Mouse (Mus musculus): ENCODE results near the gene Gm10401. TPM values are rescaled to one million over a fixed set of nuclear protein-coding genes. Genes with fewer than 3 reads are reported as not detected.
A peak's percentile ranks its signal among the peaks of the same experiment; 100 is the strongest.
"Not testable (repeated sequence)": the region's sequence is repeated elsewhere in the genome, so short reads cannot be mapped to it uniquely, and the experiment has no call there.

The Gm10401 gene
- polyA plus RNA-seq, 1 experiment from 2014 or later = 36.3 TPM

DNA sequence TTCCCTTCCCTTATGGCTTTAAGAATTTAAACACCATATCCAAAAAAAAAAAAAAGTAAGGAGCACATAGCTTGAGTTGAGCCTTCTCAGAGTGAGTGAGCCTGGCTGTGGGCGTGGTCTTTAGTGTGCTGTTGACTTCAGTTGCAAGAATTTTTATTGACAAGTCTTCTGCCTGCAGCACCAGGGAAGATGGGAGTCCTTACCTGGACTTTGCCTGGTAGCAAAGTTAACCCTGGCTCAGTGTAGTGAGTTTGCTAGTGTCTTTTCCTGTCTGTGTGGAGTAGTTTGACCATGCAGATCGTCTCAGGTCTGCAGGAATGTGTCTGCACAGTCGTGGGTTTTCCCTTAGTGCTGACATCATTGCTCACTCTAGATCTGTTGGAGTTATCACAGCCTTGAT lies 7.1 kb downstream of the Gm10401 start:
- WGBS = 75% methylated on average over 3 of the region's 3 CpGs
- H3K4me2 ChIP-seq = no peak overlapping the region
- H3K9ac ChIP-seq (replicated peaks) = no peak overlapping the region
- H3K4me3 ChIP-seq (replicated peaks) = no peak overlapping the region
- no peak for ATAC-seq (ENCODE audit: insufficient number of reproducible peaks, insufficient read depth, low FRiP score, low TSS enrichment, low read depth)
- no peaks in the 10 kb centered on the region for H3K4me1 ChIP-seq (replicated peaks)
- H3K27me3 ChIP-seq = no peaks in the 10 kb centered on the region
- peaks cover 97% of the 10 kb centered on the region for H3K36me3 ChIP-seq
- H3K9me3 ChIP-seq = no peaks in the 10 kb centered on the region
- no peak overlapping the region for H3K27ac ChIP-seq

GRCm38 (mm10) chr5:115089592-115090268 lies 8.4 kb downstream of the Gm10401 start:
- no peaks in the 10 kb centered on the region for H3K27me3 ChIP-seq
- H3K27ac ChIP-seq = no peak overlapping the region
- H3K4me2 ChIP-seq = no peak overlapping the region
- H3K36me3 ChIP-seq = peaks cover 96% of the 10 kb centered on the region
- no peaks in the 10 kb centered on the region for H3K9me3 ChIP-seq
- no peak overlapping the region for H3K9ac ChIP-seq (replicated peaks)
- no peak for ATAC-seq (ENCODE audit: insufficient number of reproducible peaks, insufficient read depth, low FRiP score, low TSS enrichment, low read depth)
- 88% methylated on average over 5 of the region's 5 CpGs for WGBS
- H3K4me1 ChIP-seq (replicated peaks) = no peaks in the 10 kb centered on the region
- no peak overlapping the region for H3K4me3 ChIP-seq (replicated peaks)

DNA sequence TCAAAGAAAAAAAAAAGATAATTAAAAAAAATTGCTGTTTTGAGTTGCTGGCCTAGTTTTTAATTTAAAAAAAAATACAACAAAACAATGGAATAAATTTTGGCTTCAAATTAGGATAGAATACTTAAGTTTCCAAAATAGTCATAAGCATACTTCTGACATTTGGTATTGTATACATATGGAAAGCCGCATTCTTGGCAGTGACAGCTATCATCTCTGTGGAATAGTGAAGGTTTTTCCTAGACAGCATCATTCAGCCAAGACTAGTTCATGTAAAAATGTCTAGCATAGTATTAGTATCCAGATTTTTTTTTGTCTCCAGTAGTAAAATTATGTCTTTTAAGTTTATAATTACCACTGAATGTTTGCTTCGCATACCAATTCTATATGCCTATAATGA lies 12.4 kb downstream of the Gm10401 start:
- no peak overlapping the region for H3K4me2 ChIP-seq
- no peak for ATAC-seq (ENCODE audit: insufficient number of reproducible peaks, insufficient read depth, low FRiP score, low TSS enrichment, low read depth)
- no peak overlapping the region for H3K4me3 ChIP-seq (replicated peaks)
- H3K36me3 ChIP-seq = peaks cover 94% of the 10 kb centered on the region
- no peaks in the 10 kb centered on the region for H3K27me3 ChIP-seq
- H3K9ac ChIP-seq (replicated peaks) = no peak overlapping the region
- WGBS = over 99% methylated on average over 2 of the region's 2 CpGs
- H3K9me3 ChIP-seq = no peaks in the 10 kb centered on the region
- H3K4me1 ChIP-seq (replicated peaks) = no peaks in the 10 kb centered on the region
- H3K27ac ChIP-seq = no peak overlapping the region

- Histone ChIP-seq H3K4me3 (replicated peaks) (no peak overlapping the region), H3K27me3 (no peaks in the 10 kb centered on the region), H3K9ac (replicated peaks) (no peak overlapping the region), H3K9me3 (no peaks in the 10 kb centered on the region), H3K4me1 (replicated peaks) (no peaks in the 10 kb centered on the region), H3K36me3 (peaks cover 72% of the 10 kb centered on the region), H3K27ac (no peak overlapping the region), H3K4me2 (no peak overlapping the region)
- 89% methylated on average over 6 of the region's 6 CpGs for WGBS
- no peak for ATAC-seq (ENCODE audit: insufficient number of reproducible peaks, insufficient read depth, low FRiP score, low TSS enrichment, low read depth)
These were observed 14.6 kb downstream of the Gm10401 start for GRCm38 (mm10) chr5:115083492-115083891.

DNA sequence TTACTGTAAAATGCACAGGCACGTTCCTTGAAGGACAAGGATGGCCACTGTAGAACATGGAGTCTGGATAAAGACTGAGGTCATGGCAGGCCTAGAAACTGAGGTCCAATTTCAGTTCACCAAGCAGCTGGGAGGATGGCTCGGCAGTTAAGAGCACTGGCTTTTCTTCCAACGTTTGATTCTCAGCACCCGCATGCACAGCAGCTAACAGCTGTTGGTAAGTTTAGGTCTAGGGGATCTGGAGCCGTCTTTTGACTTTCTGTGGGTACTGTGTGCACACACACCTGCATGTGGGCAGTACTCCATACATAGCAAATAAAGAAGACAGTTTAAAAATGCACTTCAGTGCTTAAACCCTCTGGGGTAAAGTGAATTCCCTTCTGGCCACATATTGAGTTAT lies 16.5 kb downstream of the Gm10401 start:
- peaks cover 69% of the 10 kb centered on the region for H3K36me3 ChIP-seq
- H3K4me2 ChIP-seq = no peak overlapping the region
- H3K27me3 ChIP-seq = no peaks in the 10 kb centered on the region
- H3K4me1 ChIP-seq (replicated peaks) = no peaks in the 10 kb centered on the region
- no peak overlapping the region for H3K4me3 ChIP-seq (replicated peaks)
- WGBS = 81% methylated on average over 5 of the region's 5 CpGs
- no peak overlapping the region for H3K27ac ChIP-seq
- H3K9me3 ChIP-seq = no peaks in the 10 kb centered on the region
- ATAC-seq (ENCODE audit: insufficient number of reproducible peaks, insufficient read depth, low FRiP score, low TSS enrichment, low read depth) = no peak
- no peak overlapping the region for H3K9ac ChIP-seq (replicated peaks)

DNA sequence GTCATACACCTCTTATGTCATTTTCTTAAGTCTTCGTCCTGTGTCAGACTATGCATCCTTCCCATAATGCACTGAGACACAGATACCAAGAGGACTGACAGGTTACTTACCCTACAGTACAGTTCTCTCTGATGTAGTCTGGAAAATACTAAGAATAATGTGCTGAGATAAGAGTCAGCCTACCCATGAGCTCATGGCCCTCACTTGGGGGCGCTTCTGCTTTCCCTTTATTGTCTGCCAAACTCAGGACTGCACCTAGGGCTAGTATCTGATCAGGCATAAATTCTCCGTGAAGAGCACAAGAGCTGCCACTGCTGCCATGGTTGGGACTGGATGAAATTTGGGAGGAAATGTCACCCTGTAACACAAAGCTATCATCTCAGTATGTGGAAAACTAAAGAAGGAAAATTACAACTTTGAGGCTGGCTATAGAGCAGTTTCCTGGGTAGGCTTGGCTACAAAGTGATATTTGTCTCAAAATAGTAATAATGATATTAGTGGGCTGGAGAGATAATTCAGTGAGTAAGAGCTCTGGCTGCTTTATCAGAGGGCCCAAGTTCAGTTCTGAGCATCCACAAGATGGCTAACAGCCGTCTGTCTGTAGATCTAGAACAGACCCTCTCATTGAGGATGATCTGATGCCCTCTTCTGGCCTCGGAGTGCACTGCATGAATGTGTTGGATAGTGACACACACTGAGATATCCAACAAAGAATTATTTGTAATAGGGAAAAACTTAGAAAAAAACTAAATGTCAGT lies 21.8 kb downstream of the Gm10401 start:
- Histone ChIP-seq H3K4me3 (replicated peaks) (no peak overlapping the region), H3K36me3 (peaks cover 40% of the 10 kb centered on the region), H3K9me3 (no peaks in the 10 kb centered on the region), H3K9ac (replicated peaks) (no peak overlapping the region), H3K27ac (no peak overlapping the region), H3K4me2 (no peak overlapping the region), H3K27me3 (no peaks in the 10 kb centered on the region), H3K4me1 (replicated peaks) (peaks cover 13% of the 10 kb centered on the region; the same call in 1 of the 2 replicates)
- no peak for ATAC-seq (ENCODE audit: insufficient number of reproducible peaks, insufficient read depth, low FRiP score, low TSS enrichment, low read depth)
- WGBS = 61% methylated on average over 5 of the region's 5 CpGs

DNA sequence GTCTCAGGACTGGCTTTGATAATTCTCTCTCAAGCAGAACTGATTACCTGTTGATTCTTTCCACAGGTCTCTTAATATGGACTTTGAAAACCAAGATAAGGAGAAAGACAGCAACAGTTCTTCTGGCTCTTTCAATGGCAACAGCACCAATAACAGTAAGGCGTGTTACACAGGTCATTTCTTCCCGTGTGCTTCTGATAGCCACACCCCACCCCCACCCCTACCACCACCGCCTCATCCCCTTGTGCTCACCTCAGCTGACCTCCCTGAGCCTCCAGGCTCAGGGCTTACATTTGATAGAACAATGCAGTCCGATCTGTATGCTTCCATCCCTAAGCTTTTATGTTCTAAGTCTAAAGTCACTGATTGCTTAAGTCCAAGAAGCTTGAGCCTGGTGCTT lies 23.3 kb downstream of the Gm10401 start:
- 82% methylated on average over 4 of the region's 4 CpGs for WGBS
- no peak overlapping the region for H3K27ac ChIP-seq
- ATAC-seq (ENCODE audit: insufficient number of reproducible peaks, insufficient read depth, low FRiP score, low TSS enrichment, low read depth) = no peak

DNA sequence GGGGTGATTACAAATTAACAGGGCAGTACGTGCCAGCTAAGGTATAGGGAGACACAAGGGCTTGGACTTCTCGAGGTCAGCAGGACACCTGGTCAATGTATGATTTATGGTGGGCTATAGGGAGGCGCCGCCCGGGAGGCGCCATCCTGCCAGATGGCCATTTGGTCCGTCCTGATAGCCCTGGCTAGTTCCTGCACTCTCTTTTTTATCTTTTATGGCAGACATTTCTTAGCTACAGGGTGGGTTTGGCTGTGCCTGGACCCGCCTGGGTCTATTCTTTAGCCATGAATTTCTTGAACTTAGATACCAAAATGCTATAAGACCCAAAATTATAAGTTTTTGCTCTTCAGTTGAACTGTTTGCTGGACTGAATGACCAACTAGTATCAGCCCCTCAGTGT lies 24.8 kb downstream of the Gm10401 start:
- H3K36me3 ChIP-seq = peaks cover 32% of the 10 kb centered on the region
- not testable (repeated sequence) for H3K9ac ChIP-seq (replicated peaks); H3K27me3 ChIP-seq; H3K4me2 ChIP-seq; H3K4me3 ChIP-seq (replicated peaks); H3K9me3 ChIP-seq; ATAC-seq (ENCODE audit: insufficient number of reproducible peaks, insufficient read depth, low FRiP score, low TSS enrichment, low read depth); H3K27ac ChIP-seq
- peaks cover 17% of the 10 kb centered on the region; the same call in 1 of the 2 replicates for H3K4me1 ChIP-seq (replicated peaks)
- 13% methylated on average over 8 of the region's 8 CpGs for WGBS

More for the DNA sequence above, 23.3 kb downstream of the Gm10401 start:
- Histone ChIP-seq H3K4me3 (replicated peaks) (no peak overlapping the region), H3K4me1 (replicated peaks) (peaks cover 17% of the 10 kb centered on the region; the same call in 1 of the 2 replicates), H3K9me3 (no peaks in the 10 kb centered on the region), H3K36me3 (peaks cover 34% of the 10 kb centered on the region), H3K27me3 (no peaks in the 10 kb centered on the region), H3K4me2 (no peak overlapping the region), H3K9ac (replicated peaks) (no peak overlapping the region)

GRCm38 (mm10) chr5:115072143-115072542 lies 26.0 kb downstream of the Gm10401 start:
- no peaks in the 10 kb centered on the region for H3K9me3 ChIP-seq
- H3K36me3 ChIP-seq = peaks cover 24% of the 10 kb centered on the region
- no peaks in the 10 kb centered on the region for H3K27me3 ChIP-seq
- peak overlapping the region; percentile 31; the same call in 1 of the 2 replicates for H3K27ac ChIP-seq
- no peak for ATAC-seq (ENCODE audit: insufficient number of reproducible peaks, insufficient read depth, low FRiP score, low TSS enrichment, low read depth)
- H3K4me2 ChIP-seq = no peak overlapping the region
- peaks cover 17% of the 10 kb centered on the region; the same call in 1 of the 2 replicates for H3K4me1 ChIP-seq (replicated peaks)
- H3K4me3 ChIP-seq (replicated peaks) = no peak overlapping the region
- 82% methylated on average over 7 of the region's 7 CpGs for WGBS
- no peak overlapping the region for H3K9ac ChIP-seq (replicated peaks)

- Histone ChIP-seq H3K27me3 (no peaks in the 10 kb centered on the region), H3K27ac (peak overlapping the region; percentile 31)
These were observed 26.8 kb downstream of the Gm10401 start for GRCm38 (mm10) chr5:115071096-115071901.

GRCm38 (mm10) chr5:115070457-115070856 lies 27.6 kb downstream of the Gm10401 start:
- no peak overlapping the region for H3K4me2 ChIP-seq
- H3K9me3 ChIP-seq = no peaks in the 10 kb centered on the region
- 94% methylated on average over 2 of the region's 2 CpGs for WGBS
- ATAC-seq (ENCODE audit: insufficient number of reproducible peaks, insufficient read depth, low FRiP score, low TSS enrichment, low read depth) = no peak
- H3K4me3 ChIP-seq (replicated peaks) = no peak overlapping the region
- no peak overlapping the region for H3K27ac ChIP-seq
- H3K4me1 ChIP-seq (replicated peaks) = peaks cover 17% of the 10 kb centered on the region; the same call in 1 of the 2 replicates
- no peak overlapping the region for H3K9ac ChIP-seq (replicated peaks)
- peaks cover 13% of the 10 kb centered on the region for H3K36me3 ChIP-seq
- H3K27me3 ChIP-seq = no peaks in the 10 kb centered on the region

More at GRCm38 (mm10) chr5:115071096-115071901, 26.8 kb downstream of the Gm10401 start:
- Histone ChIP-seq H3K4me1 (replicated peaks) (peaks cover 17% of the 10 kb centered on the region; the same call in 1 of the 2 replicates), H3K9ac (replicated peaks) (no peak overlapping the region), H3K9me3 (no peaks in the 10 kb centered on the region), H3K4me2 (no peak overlapping the region), H3K36me3 (peaks cover 22% of the 10 kb centered on the region), H3K4me3 (replicated peaks) (no peak overlapping the region)
- ATAC-seq (ENCODE audit: insufficient number of reproducible peaks, insufficient read depth, low FRiP score, low TSS enrichment, low read depth) = no peak
- WGBS = 80% methylated on average over 11 of the region's 11 CpGs
